Comparison of ENCODE assay signal across 15 mouse cellular contexts in genomic region chr8:96296643-96297042, GRCm38 (mm10).
"Had no signal": no experiment of that assay in that cellular context is flagged by ENCODE, and none has a peak within 500 bp of the region (broad histone marks: within the 10 kb centered on the region; RNA-seq: fewer than 3 reads in every experiment).

No protein-coding gene starts in this region.

- DNase-seq: retina, postnatal 1 day; right cerebral cortex, adult 18-20 months; right cerebral cortex, postnatal 14 days; right cerebral cortex, postnatal 25 days; right cerebral cortex, postnatal 4 days; spleen, adult 18-20 months; thymus, adult 18-20 months; thymus, adult 2 months; thymus, postnatal 14 days; thymus, postnatal 25 days; thymus, postnatal 36 days; thymus, postnatal 4 days had no signal

- H3K4me3 ChIP-seq: neural tube, embryonic 15.5 days; stomach, embryonic 15.5 days had no signal

- H3K9ac ChIP-seq: neural tube, embryonic 15.5 days; stomach, embryonic 15.5 days had no signal

- H3K9me3 ChIP-seq: neural tube, embryonic 15.5 days; stomach, embryonic 15.5 days had no signal

- H3K36me3 ChIP-seq: neural tube, embryonic 15.5 days; stomach, embryonic 15.5 days had no signal

- H3K4me2 ChIP-seq: neural tube, embryonic 15.5 days; stomach, embryonic 15.5 days had no signal

- H3K27ac ChIP-seq: neural tube, embryonic 15.5 days; stomach, embryonic 15.5 days; stomach, postnatal 0 days had no signal

- H3K4me1 ChIP-seq: neural tube, embryonic 15.5 days; stomach, embryonic 15.5 days had no signal

- H3K27me3 ChIP-seq: neural tube, embryonic 15.5 days; stomach, embryonic 15.5 days had no signal
